Mouse (Mus musculus) lung, embryonic 16.5 days (tissue): ENCODE measurements around the gene Klk11. TPM values are rescaled to one million over a fixed set of nuclear protein-coding genes. Genes with fewer than 3 reads are reported as not detected.

Experiments
- ATAC-seq: fragments of 200-750 bp; cut with Nextera tagmentation; 2 replicates; pipeline ENCODE4 v1.8.0; 2017; ENCODE audit warnings: low read depth, mild to moderate bottlenecking, moderate library complexity
- H3K27ac ChIP-seq: fragments of 300-500 bp; sonication (generic); 2 replicates; pipeline ENCODE4 v1.5.1; 2014; ENCODE audit warnings: mild to moderate bottlenecking, control low read depth, low read length
- H3K27me3 ChIP-seq: fragments of 300-500 bp; sonication (generic); 2 replicates; pipeline ENCODE4 v1.6.1; 2014; ENCODE audit warnings: low read depth, low read length, mixed read lengths; ENCODE audit not compliant: control insufficient read depth, insufficient read depth
- H3K36me3 ChIP-seq: fragments of 300-500 bp; sonication (generic); 2 replicates; pipeline ENCODE4 v1.6.1; 2014; ENCODE audit warnings: low read length; ENCODE audit not compliant: control insufficient read depth, insufficient read depth
- H3K4me1 ChIP-seq: fragments of 300-500 bp; sonication (generic); replicated peaks from 2 replicates; pipeline ENCODE4 v1.6.1; 2014; ENCODE audit warnings: low read length, mixed read lengths; ENCODE audit not compliant: control insufficient read depth, insufficient read depth
- H3K4me2 ChIP-seq: fragments of 300-500 bp; sonication (generic); 2 replicates; pipeline ENCODE4 v1.6.1; 2014; ENCODE audit warnings: low read depth, low read length, control low read depth
- H3K4me3 ChIP-seq: fragments of 300-500 bp; sonication (generic); 2 replicates; pipeline ENCODE4 v1.5.1; 2014; ENCODE audit warnings: mild to moderate bottlenecking, low read length, control low read depth
- H3K9ac ChIP-seq: fragments of 300-500 bp; sonication (generic); 2 replicates; pipeline ENCODE4 v1.6.1; 2014; ENCODE audit warnings: low read length, control low read depth
- H3K9me3 ChIP-seq: fragments of 300-500 bp; sonication (generic); 2 replicates; pipeline ENCODE4 v1.6.1; 2016; ENCODE audit warnings: low read length; ENCODE audit not compliant: control insufficient read depth
- WGBS: fragments of 180-500 bp; shearing (Covaris S2); extraction: QIAGEN DNeasy Blood & Tissue Kit; methylation state at CpG from one replicate; pipeline ENCODE4 v1.1.7; 2014; 5-methylcytosine and 5-hydroxymethylcytosine counted together
- polyA plus RNA-seq: library from polyadenylated mRNA; unstranded; fragments of >200 nt; fragmentation: Nextera tagmentation; extraction: Ambion mirVana; gene quantifications from 2 replicates; pipeline ENCODE4 v1.2.1, GENCODE M21; 2015

The Klk11 gene
- polyA plus RNA-seq, 1 experiment from 2014 or later = 0.41 TPM

- WGBS = 38% methylated on average over 7 of the region's 7 CpGs
- H3K27ac ChIP-seq = no peak overlapping the region
- H3K27me3 ChIP-seq = no peaks in the 10 kb centered on the region
- no peak overlapping the region for H3K4me3 ChIP-seq
- no peaks in the 10 kb centered on the region for H3K36me3 ChIP-seq
- ATAC-seq = no peak
- no peaks in the 10 kb centered on the region for H3K4me1 ChIP-seq
- H3K9me3 ChIP-seq = no peaks in the 10 kb centered on the region
- no peak overlapping the region for H3K9ac ChIP-seq
- H3K4me2 ChIP-seq = no peak overlapping the region
These were observed 1.1 kb downstream of the Klk11 start for GRCm38 (mm10) chr7:43775311-43776057.

DNA sequence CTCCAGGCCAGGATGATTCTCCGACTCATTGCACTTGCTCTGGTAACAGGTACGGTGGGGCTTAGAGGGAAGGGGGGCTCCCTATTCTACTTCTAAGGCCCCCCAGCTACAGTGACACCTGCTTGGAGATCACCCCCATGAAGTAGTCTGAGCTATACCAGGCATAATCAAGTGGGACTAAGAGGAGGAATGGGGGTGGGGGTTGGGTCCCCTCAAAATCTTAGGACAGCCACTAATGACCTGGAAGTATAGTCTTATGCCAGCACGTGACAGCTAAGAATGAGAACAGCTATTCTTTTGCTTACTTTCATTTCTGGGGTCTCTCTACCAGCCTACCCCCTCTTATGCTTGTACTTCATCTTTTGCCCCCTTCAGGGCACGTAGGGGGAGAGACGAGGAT lies 2.1 kb downstream of the Klk11 start:
- Histone ChIP-seq H3K4me2 (no peak overlapping the region), H3K9ac (no peak overlapping the region), H3K4me3 (no peak overlapping the region), H3K27me3 (no peaks in the 10 kb centered on the region), H3K27ac (no peak overlapping the region), H3K4me1 (no peaks in the 10 kb centered on the region), H3K9me3 (no peaks in the 10 kb centered on the region), H3K36me3 (no peaks in the 10 kb centered on the region)
- ATAC-seq = no peak
- 80% methylated on average over 5 of the region's 5 CpGs for WGBS

- Histone ChIP-seq H3K27ac (no peak overlapping the region), H3K9me3 (no peaks in the 10 kb centered on the region), H3K27me3 (no peaks in the 10 kb centered on the region), H3K4me3 (no peak overlapping the region), H3K36me3 (no peaks in the 10 kb centered on the region), H3K4me2 (no peak overlapping the region), H3K4me1 (no peaks in the 10 kb centered on the region), H3K9ac (no peak overlapping the region)
- WGBS = 79% methylated on average over 12 of the region's 12 CpGs
- ATAC-seq = no peak
These were observed 3.0 kb downstream of the Klk11 start for GRCm38 (mm10) chr7:43777423-43777822.

GRCm38 (mm10) chr7:43778176-43778970 lies 4.0 kb downstream of the Klk11 start:
- no peaks in the 10 kb centered on the region for H3K9me3 ChIP-seq
- no peak overlapping the region for H3K9ac ChIP-seq
- no peak overlapping the region for H3K4me2 ChIP-seq
- no peak overlapping the region for H3K4me3 ChIP-seq
- no peak overlapping the region for H3K27ac ChIP-seq
- no peaks in the 10 kb centered on the region for H3K36me3 ChIP-seq
- no peaks in the 10 kb centered on the region for H3K27me3 ChIP-seq
- ATAC-seq = no peak
- WGBS = 81% methylated on average over 10 of the region's 10 CpGs
- peaks cover 3% of the 10 kb centered on the region for H3K4me1 ChIP-seq

GRCm38 (mm10) chr7:43780241-43780640 lies 5.8 kb downstream of the Klk11 start:
- Histone ChIP-seq H3K4me1 (peaks cover 3% of the 10 kb centered on the region), H3K4me2 (no peak overlapping the region), H3K9ac (no peak overlapping the region), H3K4me3 (no peak overlapping the region), H3K27me3 (no peaks in the 10 kb centered on the region), H3K27ac (no peak overlapping the region), H3K9me3 (no peaks in the 10 kb centered on the region), H3K36me3 (no peaks in the 10 kb centered on the region)
- WGBS = 36% methylated on average over 6 of the region's 6 CpGs
- no peak for ATAC-seq

GRCm38 (mm10) chr7:43780746-43781145 lies 6.3 kb downstream of the Klk11 start, which contains the start of gene Klk10:
Gene Klk10 (plus strand): TSS chr7:43781035.
- WGBS = 31% methylated on average over 5 of the region's 5 CpGs
- H3K27me3 ChIP-seq = no peaks in the 10 kb centered on the region
- H3K27ac ChIP-seq = no peak within 1 kb of the TSS
- H3K4me2 ChIP-seq = no peak within 1 kb of the TSS
- H3K36me3 ChIP-seq = no peaks in the 10 kb centered on the region
- no peaks in the 10 kb centered on the region for H3K9me3 ChIP-seq
- H3K9ac ChIP-seq = no peak within 1 kb of the TSS
- H3K4me1 ChIP-seq = peaks cover 3% of the 10 kb centered on the region
- peak; percentile 7; the same call in 1 of the 2 replicates for ATAC-seq
- no peak within 1 kb of the TSS for H3K4me3 ChIP-seq

- Histone ChIP-seq H3K9ac (no peak overlapping the region), H3K27ac (no peak overlapping the region), H3K4me1 (peaks cover 3% of the 10 kb centered on the region), H3K4me3 (no peak overlapping the region), H3K36me3 (no peaks in the 10 kb centered on the region), H3K27me3 (no peaks in the 10 kb centered on the region), H3K9me3 (no peaks in the 10 kb centered on the region), H3K4me2 (no peak overlapping the region)
- WGBS = 85% methylated on average over 11 of the region's 11 CpGs
- ATAC-seq = no peak
These were observed 7.1 kb downstream of the Klk11 start for GRCm38 (mm10) chr7:43781541-43781940.

DNA sequence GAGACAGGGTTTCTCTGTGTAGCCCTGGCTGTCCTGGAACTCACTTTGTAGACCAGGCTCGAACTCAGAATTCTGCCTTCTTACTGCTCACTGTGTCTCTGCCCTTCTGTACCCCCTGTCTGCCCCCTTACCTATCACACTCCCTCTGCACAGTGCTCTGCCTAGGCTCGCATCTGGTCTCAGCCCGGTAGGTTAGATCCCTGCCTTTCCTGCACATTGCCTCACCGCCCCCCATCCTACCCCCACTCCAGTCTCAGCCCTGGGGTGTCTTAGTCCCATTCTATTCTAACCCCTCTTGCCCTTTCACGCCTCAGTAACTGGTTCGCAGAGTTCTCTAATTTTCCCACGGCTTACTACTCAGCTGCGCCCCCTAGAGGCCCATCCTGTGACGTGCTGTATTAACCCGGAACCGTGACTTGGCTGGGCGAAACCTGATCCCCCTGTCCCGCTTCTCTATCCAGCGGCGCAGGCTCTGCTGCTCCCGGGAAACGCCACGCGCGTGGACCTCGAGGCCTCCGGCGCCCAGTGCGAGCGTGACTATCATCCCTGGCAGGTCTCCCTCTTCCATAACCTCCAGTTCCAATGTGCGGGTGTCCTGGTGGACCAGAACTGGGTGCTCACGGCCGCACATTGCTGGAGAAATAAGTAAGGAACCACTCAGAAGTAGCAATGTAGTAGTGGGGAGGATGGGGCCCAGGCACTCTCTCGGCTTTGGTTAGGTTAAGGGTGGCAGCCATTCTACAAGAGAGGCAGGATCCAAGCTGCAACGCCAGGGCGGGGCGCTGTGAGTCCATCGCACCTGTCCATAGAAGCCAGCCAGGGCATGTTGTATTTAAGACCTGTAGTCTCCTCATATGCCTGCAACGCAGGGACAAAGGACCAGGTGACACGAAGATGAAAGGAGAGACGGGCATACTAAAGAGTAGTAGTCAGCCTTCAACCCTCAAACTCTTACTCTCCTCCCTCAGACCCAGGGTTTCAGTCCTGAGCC lies 8.2 kb downstream of the Klk11 start:
- H3K27ac ChIP-seq = no peak overlapping the region
- peak; percentile 78 for ATAC-seq
- H3K4me3 ChIP-seq = peak overlapping the region; percentile 35
- no peaks in the 10 kb centered on the region for H3K9me3 ChIP-seq
- H3K4me2 ChIP-seq = peak overlapping the region; percentile 68
- WGBS = 8% methylated on average over 36 of the region's 36 CpGs
- no peaks in the 10 kb centered on the region for H3K27me3 ChIP-seq
- H3K36me3 ChIP-seq = no peaks in the 10 kb centered on the region
- peak overlapping the region; percentile 61 for H3K9ac ChIP-seq
- peaks cover 3% of the 10 kb centered on the region for H3K4me1 ChIP-seq
